Mouse (Mus musculus): ENCODE results near the gene Cmip.

Cmip gene

DNA sequence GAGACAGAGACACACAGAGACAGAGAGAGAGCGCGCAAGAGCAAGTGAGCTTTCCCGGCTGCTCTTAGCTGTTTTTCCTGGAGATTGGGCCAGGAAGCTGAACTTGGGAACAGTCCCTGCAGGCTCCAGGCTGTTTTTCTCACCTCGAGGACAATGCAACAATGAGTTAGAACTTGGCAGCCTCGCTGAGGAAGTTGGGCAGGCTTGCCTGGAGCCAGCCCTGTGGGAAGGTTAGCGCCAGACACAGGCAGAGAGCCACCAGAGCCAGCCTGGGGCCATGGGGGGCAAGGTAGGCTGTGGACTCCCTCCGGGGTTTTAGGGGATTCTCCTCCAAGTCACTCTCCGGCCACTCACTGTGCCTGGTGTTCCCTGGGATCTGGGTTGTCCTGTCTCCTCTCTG is 123.9 kb downstream of the Cmip start:
- DNase-seq (ENCODE audit: low spot score) = peak; percentile 49

DNA sequence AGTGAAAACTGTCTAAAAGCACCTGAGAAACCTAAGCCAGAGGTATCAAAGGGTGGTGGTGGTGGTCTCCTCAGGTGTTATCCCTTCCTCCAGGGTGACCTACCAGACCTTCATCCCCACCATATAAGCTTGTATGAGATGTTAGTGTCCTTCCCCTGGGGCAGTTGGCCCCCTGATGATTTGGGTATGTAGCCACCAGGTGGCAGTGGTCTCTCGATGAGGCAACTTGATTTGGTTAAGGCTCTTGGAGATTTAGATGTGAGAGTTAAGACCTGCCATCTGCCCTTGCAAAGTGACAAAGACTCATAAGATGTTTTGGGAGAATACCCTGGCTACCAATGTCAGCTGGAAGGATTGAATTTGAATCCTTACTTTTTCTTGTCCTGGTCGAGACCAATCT is 129.3 kb downstream of the Cmip start:
- DNase-seq (ENCODE audit: low spot score) = no peak

- no peak for DNase-seq (ENCODE audit: low spot score)
Measured at GRCm38 (mm10) chr8:117387642-117388041, 130.8 kb downstream of the Cmip start.

GRCm38 (mm10) chr8:117388370-117388769 is 131.5 kb downstream of the Cmip start:
- DNase-seq (ENCODE audit: low spot score) = no peak

DNA sequence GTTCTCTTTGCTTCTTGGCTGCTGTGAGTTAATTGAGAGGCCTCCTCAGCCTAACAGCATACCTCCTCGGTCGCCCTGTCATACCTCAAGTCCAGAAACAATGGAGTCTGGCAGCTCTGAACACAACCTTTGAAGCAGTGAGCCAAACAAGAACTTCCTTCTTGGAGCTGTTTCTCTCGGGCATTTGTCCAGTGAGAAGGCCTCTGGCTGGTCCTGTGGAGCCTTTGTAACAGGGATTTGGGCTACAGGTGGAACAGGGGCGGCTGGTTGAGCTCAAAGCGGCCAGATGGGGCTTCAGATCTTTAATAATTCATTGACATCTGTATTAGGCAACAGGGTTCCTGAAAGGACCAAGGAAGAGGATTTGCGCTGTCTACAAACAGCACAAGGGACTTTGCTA is 137.0 kb downstream of the Cmip start:
- DNase-seq (ENCODE audit: low spot score) = no peak

DNA sequence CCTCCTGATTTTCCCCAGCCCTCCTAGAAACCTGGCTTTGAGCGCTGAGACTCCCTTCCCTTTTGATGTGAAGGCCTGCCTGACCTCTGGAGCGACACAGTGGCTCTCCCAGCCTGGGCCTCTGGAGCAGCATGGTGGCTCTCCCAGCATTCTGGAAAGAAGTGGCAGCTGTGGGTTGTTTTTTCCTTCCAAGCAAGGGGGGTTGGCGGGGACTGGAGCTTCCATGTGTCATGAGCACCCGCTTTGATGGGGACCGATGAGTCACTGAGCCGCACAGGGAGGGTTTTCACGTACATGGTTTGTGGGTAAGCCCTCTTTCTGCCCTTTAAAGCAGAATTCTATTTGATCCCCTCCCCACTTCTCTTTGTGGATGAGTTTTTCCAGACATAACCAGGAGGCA is 138.2 kb downstream of the Cmip start:
- no peak for DNase-seq (ENCODE audit: low spot score)

GRCm38 (mm10) chr8:117396884-117397283 is 140.0 kb downstream of the Cmip start:
- no peak for DNase-seq (ENCODE audit: low spot score)

DNA sequence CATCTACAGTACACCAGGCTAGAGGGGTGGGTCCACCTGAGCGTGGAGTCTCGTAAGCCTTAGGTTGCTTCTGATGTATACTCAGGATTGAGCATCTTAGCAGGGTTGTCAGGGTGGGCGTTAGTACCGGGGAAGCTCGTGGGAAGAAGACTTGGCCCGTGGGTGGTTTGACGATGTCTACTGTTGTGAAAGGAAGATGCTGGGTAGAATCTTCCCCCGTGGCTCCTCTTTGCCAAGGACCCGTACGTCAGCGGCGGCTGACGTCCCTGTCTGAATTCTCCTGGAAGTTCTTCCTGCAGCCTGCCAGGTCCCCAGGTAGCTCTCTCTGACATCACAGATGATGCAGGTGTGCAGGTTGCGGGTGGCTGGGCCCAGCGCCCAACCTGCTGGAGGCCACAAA is 140.9 kb downstream of the Cmip start:
- DNase-seq (ENCODE audit: low spot score) = no peak

- no peak for DNase-seq (ENCODE audit: low spot score)
Measured at GRCm38 (mm10) chr8:117399229-117399628, 142.4 kb downstream of the Cmip start.

- DNase-seq (ENCODE audit: low spot score) = no peak
Measured at GRCm38 (mm10) chr8:117400820-117401219, 144.0 kb downstream of the Cmip start.

DNA sequence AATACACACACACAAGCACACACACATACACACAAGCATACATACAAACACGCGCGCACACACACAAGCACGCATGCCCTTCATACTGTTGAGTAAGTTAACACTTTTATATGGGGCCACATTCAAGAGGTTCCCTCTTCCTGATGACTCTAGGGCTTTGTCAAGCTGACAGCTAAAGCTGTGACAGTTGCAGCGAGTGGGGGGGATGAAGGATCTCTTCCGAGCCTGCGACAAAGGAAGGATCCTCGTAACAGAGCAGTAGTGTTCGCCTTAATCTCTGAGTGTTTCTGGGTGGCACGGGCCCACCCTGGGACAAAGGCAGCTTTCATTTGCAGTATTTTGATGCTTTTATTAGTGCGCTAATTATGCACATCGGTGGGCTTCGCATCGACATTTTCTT is 145.0 kb downstream of the Cmip start:
- DNase-seq (ENCODE audit: low spot score) = no peak

- DNase-seq (ENCODE audit: low spot score) = no peak
Measured at GRCm38 (mm10) chr8:117402911-117403704, 146.2 kb downstream of the Cmip start.

GRCm38 (mm10) chr8:117403705-117404476 is 147.0 kb downstream of the Cmip start:
- DNase-seq (ENCODE audit: low spot score) = no peak

GRCm38 (mm10) chr8:117406081-117406480 is 149.2 kb downstream of the Cmip start:
- DNase-seq (ENCODE audit: low spot score) = no peak

DNA sequence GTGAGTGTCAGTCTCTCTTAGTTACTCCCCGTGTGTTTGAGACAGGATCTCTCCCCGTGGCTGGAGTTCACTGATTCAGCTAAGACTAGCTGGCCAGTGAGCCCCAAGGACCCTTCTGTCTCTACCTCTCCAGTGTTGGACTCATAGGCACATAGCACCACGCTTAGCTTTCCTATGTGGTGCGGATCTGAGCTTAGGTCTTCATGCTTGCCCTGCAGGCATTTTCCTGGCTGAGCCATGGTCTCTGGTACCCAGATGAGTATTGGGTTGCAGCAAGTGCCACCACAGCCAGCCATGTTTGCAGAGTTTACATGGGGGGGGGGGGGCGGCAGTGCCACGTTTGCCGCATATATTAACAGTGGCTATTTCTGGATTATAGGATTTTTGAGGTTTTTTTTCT is 151.8 kb downstream of the Cmip start:
- DNase-seq (ENCODE audit: low spot score) = no peak

GRCm38 (mm10) chr8:117409056-117409455 is 152.2 kb downstream of the Cmip start:
- DNase-seq (ENCODE audit: low spot score) = no peak

DNA sequence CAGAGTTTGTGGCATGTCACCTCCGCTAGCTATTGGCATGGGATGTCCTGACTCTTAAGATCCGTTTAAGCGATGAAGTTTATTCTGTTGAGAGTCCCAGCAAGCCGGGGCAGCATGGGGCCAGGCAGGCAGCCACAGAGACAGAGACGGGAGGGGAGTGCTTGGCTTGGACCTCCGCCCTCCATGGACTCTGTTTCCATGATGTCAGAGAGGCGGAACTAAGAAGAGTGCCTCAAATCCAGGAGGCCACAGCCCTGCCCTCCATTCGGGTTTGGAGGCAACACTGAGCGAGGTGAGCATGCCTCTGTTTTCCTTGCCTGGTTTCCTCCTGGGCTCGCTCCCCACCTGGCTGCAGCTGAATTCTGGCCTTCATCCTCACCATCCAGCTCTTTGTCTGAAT is 153.5 kb downstream of the Cmip start:
- no peak for DNase-seq (ENCODE audit: low spot score)

DNA sequence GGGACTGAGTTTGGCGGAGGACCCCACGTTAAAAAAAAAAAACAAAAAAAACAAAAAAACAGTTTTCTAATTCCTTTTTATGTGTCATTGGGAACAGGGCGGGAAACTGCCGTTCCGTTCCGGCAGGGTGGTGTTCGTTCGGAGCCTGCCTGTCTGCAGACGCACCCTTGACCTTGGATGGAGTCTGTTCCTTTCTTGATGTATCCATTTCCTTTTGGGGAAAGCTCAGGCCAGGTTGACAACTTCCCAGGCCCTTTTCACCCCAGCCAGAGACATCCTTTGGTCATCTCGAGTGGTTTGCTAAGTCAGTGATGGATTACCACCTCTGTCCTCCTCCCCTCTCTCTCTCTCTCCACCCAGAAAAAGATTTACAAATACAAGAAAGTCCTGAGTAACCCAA is 154.0 kb downstream of the Cmip start:
- DNase-seq (ENCODE audit: low spot score) = no peak

DNA sequence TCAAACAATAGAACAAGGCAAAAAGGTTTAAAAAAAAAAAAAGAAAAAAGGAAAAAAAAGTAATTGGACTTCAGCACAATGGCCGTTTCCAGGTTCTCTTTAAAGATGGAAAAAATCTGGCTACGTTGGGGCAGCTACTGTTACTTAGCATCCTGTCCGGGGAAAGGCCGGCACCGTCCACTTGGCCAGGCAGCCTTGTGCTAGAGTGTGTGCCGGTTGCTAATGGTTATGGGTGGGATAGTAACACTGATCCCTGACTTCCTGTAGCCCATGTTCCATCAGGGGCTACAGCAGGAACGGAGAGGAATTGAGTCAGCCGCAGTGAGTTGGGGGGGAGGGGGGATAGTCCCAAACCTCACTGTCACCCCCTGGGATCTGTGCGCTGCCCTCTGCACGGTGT is 155.4 kb downstream of the Cmip start:
- DNase-seq (ENCODE audit: low spot score) = no peak

DNA sequence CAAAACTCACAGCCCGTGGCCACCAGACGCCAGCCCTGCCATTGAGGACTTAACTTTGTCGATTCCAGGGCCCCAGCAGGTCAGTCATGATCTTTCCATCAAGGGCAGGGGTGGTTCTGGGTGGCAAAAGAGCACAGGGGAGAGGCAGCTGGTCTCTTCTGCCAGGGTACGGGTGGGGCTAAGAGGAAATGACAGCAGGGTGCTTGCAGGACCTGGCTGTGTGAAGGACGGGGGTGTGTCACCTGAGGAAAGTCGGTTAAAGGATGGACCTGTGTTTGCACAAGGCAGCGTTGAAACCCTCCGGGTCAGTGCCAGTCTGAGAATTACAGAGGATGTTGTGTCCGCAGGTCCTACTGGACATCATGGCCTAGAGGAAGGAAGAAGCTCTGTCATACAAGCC is 161.0 kb downstream of the Cmip start:
- no peak for DNase-seq (ENCODE audit: low spot score)

DNA sequence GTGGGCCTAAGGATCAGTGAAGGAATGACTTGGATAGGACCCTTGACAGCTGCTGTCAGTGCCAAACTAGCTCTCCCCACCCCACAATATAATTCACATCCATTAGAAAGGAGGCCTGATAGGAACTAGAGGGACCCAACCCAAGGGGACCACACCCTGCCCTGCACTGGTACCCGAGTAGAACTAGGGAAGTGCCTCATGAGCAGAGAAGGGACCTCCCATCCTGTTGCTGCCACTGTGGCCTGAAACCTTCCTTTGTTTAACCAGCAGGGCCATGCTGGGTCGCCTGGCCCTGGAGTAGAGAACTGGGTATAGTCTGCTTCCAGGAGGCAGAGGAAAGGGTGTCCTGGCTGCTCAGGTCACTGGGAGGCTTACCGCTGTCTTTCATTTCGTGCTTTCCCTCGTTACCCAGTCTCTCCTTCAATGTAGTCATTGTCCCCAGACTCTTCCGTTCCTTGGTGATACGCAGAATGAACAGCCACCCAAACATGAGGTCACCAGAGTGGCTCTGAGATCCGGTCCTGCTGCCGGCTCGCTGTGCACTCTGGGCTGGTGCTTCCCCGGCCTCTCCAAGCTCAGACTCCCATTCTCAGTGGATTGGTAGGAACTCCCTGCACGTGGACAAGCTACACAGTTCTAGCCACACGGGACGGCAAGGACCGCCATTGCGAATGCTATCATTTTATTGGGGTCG is 164.1 kb downstream of the Cmip start:
- no peak for DNase-seq (ENCODE audit: low spot score)

DNA sequence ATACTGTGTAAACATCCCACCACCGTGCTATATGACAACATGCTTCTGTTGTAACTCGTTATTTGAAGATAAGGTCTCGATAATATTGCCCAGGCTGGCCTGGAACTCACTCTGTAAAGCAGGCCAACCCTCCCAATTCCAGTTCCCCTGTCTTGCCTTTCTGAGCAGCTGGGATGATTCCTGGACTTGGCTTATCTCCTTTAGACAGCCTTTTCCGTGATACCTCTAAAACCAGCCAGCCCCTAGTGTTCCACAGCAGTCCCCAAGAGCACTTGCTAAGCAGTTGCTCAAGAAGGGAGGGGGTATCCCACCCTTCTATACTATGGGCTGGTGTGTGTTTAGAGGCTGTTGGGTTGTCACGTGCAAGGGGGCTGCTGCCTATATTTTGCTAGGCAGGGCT is 165.0 kb downstream of the Cmip start:
- no peak for DNase-seq (ENCODE audit: low spot score)

DNA sequence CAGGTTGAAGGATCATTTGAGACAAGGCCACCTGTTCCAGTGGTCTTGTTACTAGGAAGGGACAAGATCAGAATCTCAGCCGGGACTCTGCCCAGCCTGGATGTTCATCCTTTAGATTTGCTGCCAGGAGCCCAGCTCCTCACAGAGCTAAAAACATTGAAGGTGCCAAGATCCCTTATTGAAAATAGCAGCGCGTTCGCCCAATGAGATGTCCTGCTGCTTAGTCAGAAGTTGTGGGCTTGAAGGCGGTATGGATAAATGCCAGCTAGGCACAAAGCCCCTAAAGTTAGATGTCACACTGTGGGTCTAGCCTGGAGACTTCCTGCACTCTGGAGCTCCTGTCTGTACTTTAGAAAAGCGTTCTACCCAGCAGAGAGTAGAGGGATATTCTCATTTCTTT is 165.5 kb downstream of the Cmip start:
- no peak for DNase-seq (ENCODE audit: low spot score)
